24 mouse cellular contexts compared by ENCODE assay signal in genomic region chr3:32762962-32763361, GRCm38 (mm10). TPM values are rescaled to one million over a fixed set of nuclear protein-coding genes. Genes with fewer than 3 reads are reported as not detected.
DNase-seq lines count a peak whose midpoint lies in the region; ATAC-seq and TF ChIP-seq lines count a peak whose summit lies in the region.
"Had no signal": no experiment of that assay in that cellular context is flagged by ENCODE, and none has a peak within 500 bp of the region (broad histone marks: within the 10 kb centered on the region; RNA-seq: fewer than 3 reads in every experiment).

No protein-coding gene starts in this region.

- no peak for ATAC-seq in kidney, embryonic 16.5 days (ENCODE audit: low FRiP score, low TSS enrichment)
- ATAC-seq: activated CD4-positive, CD25-positive, alpha-beta regulatory T cell, adult 4 months; forebrain, embryonic 14.5 days; forebrain, embryonic 16.5 days had no signal

- no peak for TF ChIP-seq CTCF in ES-Bruce4 (IDR thresholded peaks at IDR 0.05; ENCODE audit: low read depth, low read length)

- 59% methylated on average over 8 of the region's 8 CpGs for WGBS in embryonic facial prominence, embryonic 10.5 days
- 63% methylated on average over 8 of the region's 8 CpGs for WGBS in kidney, embryonic 16.5 days

- peaks cover 1% of the 10 kb centered on the region for H3K4me1 ChIP-seq in ES-Bruce4 (ENCODE audit: control insufficient read depth, insufficient read depth, low read length)
- peaks cover 5 to 6% of the 10 kb centered on the region in 2 experiments; a peak in 3 of 4 replicates for H3K4me1 ChIP-seq in ES-E14 (ENCODE audit: control insufficient read depth in 2 of 2, insufficient read depth in 2 of 2, low read length in 2 of 2, poor library complexity in 1 of 2)
- no peaks in the 10 kb centered on the region for H3K4me1 ChIP-seq in embryonic facial prominence, embryonic 10.5 days
- H3K4me1 ChIP-seq in kidney, embryonic 16.5 days (ENCODE audit: insufficient read depth, low read length), result no peaks in the 10 kb centered on the region
- H3K4me1 ChIP-seq: embryonic facial prominence, embryonic 13.5 days; embryonic facial prominence, embryonic 15.5 days; forebrain, embryonic 10.5 days; forebrain, embryonic 12.5 days had no signal

- DNase-seq in ES-E14 (ENCODE audit: low read depth, low spot score) (peak; percentile 45), WW6 (ENCODE audit: low read depth, low spot score) (peak; percentile 16)
- DNase-seq in embryonic facial prominence, embryonic 10.5 days (ENCODE audit: low spot score), result no peak
- DNase-seq in lung, postnatal 36 days, result no peak
- DNase-seq in spleen, postnatal 10 days (ENCODE audit: low spot score in 2 of 2), result no peak
- DNase-seq: adrenal gland, adult 8-10 months; adrenal gland, postnatal 14 days; adrenal gland, postnatal 36 days; cerebellum, adult 11-12 months; cerebellum, adult 2 months; cerebellum, adult 9-10 months; cerebellum, postnatal 10 days; cerebellum, postnatal 25 days had no signal

- TF ChIP-seq POLR2A in ES-Bruce4 (IDR thresholded peaks at IDR 0.05; ENCODE audit: insufficient read depth, low read length), result no peak

- H3K27ac ChIP-seq in ES-Bruce4 (ENCODE audit: insufficient read depth, low read length) (peak overlapping the region; percentile 94), ES-E14 (ENCODE audit: insufficient read depth, low read depth, low read length, poor library complexity, severe bottlenecking) (peak overlapping the region; percentile 26; the same call in 1 of the 2 replicates)
- H3K27ac ChIP-seq in embryonic facial prominence, embryonic 10.5 days (replicated peaks), result no peak overlapping the region
- H3K27ac ChIP-seq in kidney, embryonic 16.5 days (ENCODE audit: low read length), result no peak overlapping the region
- H3K27ac ChIP-seq: embryonic facial prominence, embryonic 13.5 days; embryonic facial prominence, embryonic 15.5 days; forebrain, embryonic 10.5 days; forebrain, embryonic 12.5 days had no signal

- 0 out of 2 replicates have a peak, but pooled peaks have one; percentile 29 for TF ChIP-seq EP300 in ES-Bruce4 (IDR thresholded peaks at IDR 0.05; ENCODE audit: insufficient read depth, low read depth, low read length)

- H3K9me3 ChIP-seq in ES-Bruce4 (replicated peaks; ENCODE audit: control insufficient read depth, insufficient read depth, low read length, poor library complexity, severe bottlenecking), result 0 out of 2 replicates have a peak, but pooled peaks cover 2% of the 10 kb centered on the region
- no peaks in the 10 kb centered on the region for H3K9me3 ChIP-seq in ES-E14 (ENCODE audit: control insufficient read depth, insufficient read depth, low read depth, low read length)
- H3K9me3 ChIP-seq in embryonic facial prominence, embryonic 10.5 days, result no peaks in the 10 kb centered on the region
- no peaks in the 10 kb centered on the region for H3K9me3 ChIP-seq in kidney, embryonic 16.5 days (ENCODE audit: low read length)
- H3K9me3 ChIP-seq: embryonic facial prominence, embryonic 13.5 days; embryonic facial prominence, embryonic 15.5 days; forebrain, embryonic 10.5 days; forebrain, embryonic 12.5 days had no signal

- no peaks in the 10 kb centered on the region for H3K36me3 ChIP-seq in ES-Bruce4 (ENCODE audit: control insufficient read depth, insufficient read depth, low read length, poor library complexity, severe bottlenecking)
- H3K36me3 ChIP-seq in ES-E14 (ENCODE audit: control insufficient read depth, insufficient read depth, low read length, poor library complexity, severe bottlenecking), result no peaks in the 10 kb centered on the region
- 0 out of 2 replicates have a peak, but pooled peaks cover under 1% of the 10 kb centered on the region for H3K36me3 ChIP-seq in embryonic facial prominence, embryonic 10.5 days (replicated peaks)
- H3K36me3 ChIP-seq in kidney, embryonic 16.5 days (ENCODE audit: insufficient read depth, low read length), result no peaks in the 10 kb centered on the region
- H3K36me3 ChIP-seq: embryonic facial prominence, embryonic 13.5 days; embryonic facial prominence, embryonic 15.5 days; forebrain, embryonic 10.5 days; forebrain, embryonic 12.5 days had no signal

- H3K4me3 ChIP-seq in ES-Bruce4 (ENCODE audit: low read depth, low read length), result peak overlapping the region; percentile 26; the same call in 1 of the 2 replicates
- H3K4me3 ChIP-seq in ES-E14 (ENCODE audit: insufficient read depth in 1 of 2, low read depth in 1 of 2, low read length in 2 of 2, poor library complexity in 1 of 2, severe bottlenecking in 1 of 2), result peak overlapping the region; percentile 28 to 30; a peak in 1 of 4 replicates
- H3K4me3 ChIP-seq in embryonic facial prominence, embryonic 10.5 days, result no peak overlapping the region
- H3K4me3 ChIP-seq in kidney, embryonic 16.5 days (ENCODE audit: low read length), result no peak overlapping the region
- H3K4me3 ChIP-seq: embryonic facial prominence, embryonic 13.5 days; embryonic facial prominence, embryonic 15.5 days; erythroblast, embryonic 14.5 days; forebrain, embryonic 10.5 days; forebrain, embryonic 12.5 days had no signal

- H3K4me2 ChIP-seq in kidney, embryonic 16.5 days (replicated peaks; ENCODE audit: low read depth, low read length), result no peak overlapping the region
- H3K4me2 ChIP-seq: embryonic facial prominence, embryonic 13.5 days; embryonic facial prominence, embryonic 15.5 days; forebrain, embryonic 12.5 days had no signal

- H3K9ac ChIP-seq in ES-Bruce4 (ENCODE audit: low read depth, poor library complexity, severe bottlenecking), result peak overlapping the region; percentile 48; the same call in 1 of the 2 replicates
- H3K9ac ChIP-seq in ES-E14 (ENCODE audit: insufficient read depth, low read depth, low read length, poor library complexity, severe bottlenecking), result no peak overlapping the region
- no peak overlapping the region for H3K9ac ChIP-seq in kidney, embryonic 16.5 days (replicated peaks; ENCODE audit: low read length)
- H3K9ac ChIP-seq: embryonic facial prominence, embryonic 13.5 days; embryonic facial prominence, embryonic 15.5 days; forebrain, embryonic 12.5 days had no signal

- in situ Hi-C loops in ES-E14 (cut with MboI; ENCODE audit: low sequenced_read_pairs in 2 of 2, unreplicated experiment in 2 of 2), result no loop called here

- H3K27me3 ChIP-seq in ES-Bruce4 (ENCODE audit: control insufficient read depth, insufficient read depth, low read length, poor library complexity, severe bottlenecking), result no peaks in the 10 kb centered on the region
- no peaks in the 10 kb centered on the region for H3K27me3 ChIP-seq in embryonic facial prominence, embryonic 10.5 days (replicated peaks; ENCODE audit: low read depth, poor library complexity, severe bottlenecking)
- H3K27me3 ChIP-seq in kidney, embryonic 16.5 days (ENCODE audit: insufficient read depth, low read length), result no peaks in the 10 kb centered on the region
- H3K27me3 ChIP-seq: embryonic facial prominence, embryonic 13.5 days; embryonic facial prominence, embryonic 15.5 days; forebrain, embryonic 12.5 days had no signal

TF ChIP-seq in ES-E14, 5 proteins besides CTCF, POLR2A, EP300 and RAD21:
- TF ChIP-seq MAFK (IDR thresholded peaks at IDR 0.05; ENCODE audit: insufficient read depth, low read depth, low read length) (no peak), CHD2 (IDR thresholded peaks at IDR 0.05; ENCODE audit: low read depth, low read length) (no peak), HCFC1 (IDR thresholded peaks at IDR 0.05; ENCODE audit: borderline replicate concordance, insufficient read depth, low read length) (no peak), ZC3H11A (IDR thresholded peaks at IDR 0.05; ENCODE audit: borderline replicate concordance, low read depth, low read length) (no peak), ZNF384 (IDR thresholded peaks at IDR 0.05; ENCODE audit: low read depth, low read length) (no peak)
TF ChIP-seq in ES-E14: peak in this region for 0.

RNA-seq across cellular contexts. Expression of gene Mrpl47, which starts 25.6 kb away (rescaled TPM):
- polyA plus RNA-seq in ES-Bruce4 (2011; ENCODE audit: insufficient read depth, insufficient read length, low read depth, missing spikeins), result 42.2 and 48.8 TPM in 2 replicates
- 34.9 and 40.3 TPM in 2 replicates for total RNA-seq in ES-E14 (2012; rRNA removed)
- polyA plus RNA-seq in embryonic facial prominence, embryonic 10.5 days (2016; fragmentation: Nextera tagmentation; extraction: Ambion mirVana), result 36.7 and 37.7 TPM in 2 replicates
- 31.9 and 33.3 TPM in 2 replicates for polyA plus RNA-seq in kidney, embryonic 16.5 days (2015; fragmentation: Nextera tagmentation; extraction: Ambion mirVana)

RNA-seq across cellular contexts. Expression of gene Ndufb5, which starts 26.2 kb away (rescaled TPM):
- 166 TPM in 2 replicates for polyA plus RNA-seq in ES-Bruce4 (2011; ENCODE audit: insufficient read depth, insufficient read length, low read depth, missing spikeins)
- total RNA-seq in ES-E14 (2012; rRNA removed), result 199 and 237 TPM in 2 replicates
- 268 and 276 TPM in 2 replicates for polyA plus RNA-seq in embryonic facial prominence, embryonic 10.5 days (2016; fragmentation: Nextera tagmentation; extraction: Ambion mirVana)
- polyA plus RNA-seq in kidney, embryonic 16.5 days (2015; fragmentation: Nextera tagmentation; extraction: Ambion mirVana), result 325 and 353 TPM in 2 replicates

RNA-seq across cellular contexts. Expression of gene Usp13, which starts 54.4 kb away (rescaled TPM):
- 4.0 and 5.5 TPM in 2 replicates for polyA plus RNA-seq in ES-Bruce4 (2011; ENCODE audit: insufficient read depth, insufficient read length, low read depth, missing spikeins)
- total RNA-seq in ES-E14 (2012; rRNA removed), result 6.2 TPM in 2 replicates
- 5.8 and 8.5 TPM in 2 replicates for polyA plus RNA-seq in embryonic facial prominence, embryonic 10.5 days (2016; fragmentation: Nextera tagmentation; extraction: Ambion mirVana)
- polyA plus RNA-seq in kidney, embryonic 16.5 days (2015; fragmentation: Nextera tagmentation; extraction: Ambion mirVana), result 4.5 and 5.2 TPM in 2 replicates
- total RNA-seq: MEL had no signal
- polyA plus RNA-seq: activated CD4-positive, CD25-positive, alpha-beta regulatory T cell, adult 4 months; erythroblast, embryonic 14.5 days had no signal

RNA-seq across cellular contexts. Expression of gene Actl6a, which starts 56.9 kb away (rescaled TPM):
- 127 and 140 TPM in 2 replicates for polyA plus RNA-seq in ES-Bruce4 (2011; ENCODE audit: insufficient read depth, insufficient read length, low read depth, missing spikeins)
- total RNA-seq in ES-E14 (2012; rRNA removed), result 160 and 178 TPM in 2 replicates
- polyA plus RNA-seq in embryonic facial prominence, embryonic 10.5 days (2016; fragmentation: Nextera tagmentation; extraction: Ambion mirVana), result 274 and 289 TPM in 2 replicates
- 188 and 196 TPM in 2 replicates for polyA plus RNA-seq in kidney, embryonic 16.5 days (2015; fragmentation: Nextera tagmentation; extraction: Ambion mirVana)

Comparison
In these comparisons a context has a peak if more than half of its experiments do, and no peak if none do; other contexts are left out.
1. H3K27ac ChIP-seq: peak in ES-Bruce4 (single experiment) and ES-E14 (single experiment); none in embryonic facial prominence, embryonic 10.5 days (single experiment) and kidney, embryonic 16.5 days (single experiment).
2. H3K4me3 ChIP-seq: peak in ES-Bruce4 (single experiment) and ES-E14 (2 of 2); none in embryonic facial prominence, embryonic 10.5 days (single experiment) and kidney, embryonic 16.5 days (single experiment).
3. DNase-seq: peak in ES-E14 (single experiment) and WW6 (single experiment); none in embryonic facial prominence, embryonic 10.5 days (single experiment), lung, postnatal 36 days (single experiment) and spleen, postnatal 10 days (0 of 2).